Mouse (Mus musculus) CD4-positive, CD25-positive, alpha-beta regulatory T cell (primary cell): ENCODE measurements around the gene Zbtb22. TPM values are rescaled to one million over a fixed set of nuclear protein-coding genes. Genes with fewer than 3 reads are reported as not detected.

Experiments used
- polyA plus RNA-seq: library from polyadenylated mRNA; unstranded; fragments of 100-300 nt; shearing (Covaris generic); gene quantifications from one replicate; pipeline ENCODE4 v1.2.1, GENCODE M21; 2017

Gene Zbtb22
- polyA plus RNA-seq: 22.0 TPM

DNA sequence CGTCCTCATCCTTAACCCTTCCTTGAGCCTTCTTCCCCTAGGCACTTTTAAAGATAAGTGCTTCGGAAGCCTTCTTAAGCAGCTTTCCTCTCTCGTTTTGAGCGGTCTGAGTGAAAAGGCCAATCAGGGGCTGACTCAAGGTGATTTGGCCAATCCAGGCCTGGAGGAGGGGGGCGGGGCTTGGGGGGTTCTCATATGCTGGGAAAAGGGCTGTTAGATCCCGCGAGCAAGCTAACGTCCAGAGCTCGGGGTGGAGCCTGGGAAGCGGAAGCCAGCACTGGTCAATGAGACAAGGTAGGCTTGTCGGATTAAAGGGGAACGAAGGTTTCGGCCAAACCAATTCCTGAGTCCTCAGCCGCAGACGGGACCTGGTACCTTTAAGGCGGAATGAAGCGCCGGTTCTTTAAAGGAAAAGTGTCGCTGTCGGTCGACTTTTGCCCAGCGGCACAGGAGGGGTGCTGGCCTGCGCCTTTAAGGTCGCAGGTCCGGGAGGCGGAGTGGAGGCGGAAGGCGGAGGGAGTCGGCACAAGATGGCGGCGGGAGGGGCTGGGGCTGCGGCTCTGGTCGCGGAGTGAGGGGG, at the start of gene Zbtb22, which contains the start of gene Tapbp:
Gene Zbtb22 (plus strand): TSS at position 234 of the 580 bp plus-strand sequence.
Gene Tapbp (plus strand): TSS at position 229 of the 580 bp plus-strand sequence.

DNA sequence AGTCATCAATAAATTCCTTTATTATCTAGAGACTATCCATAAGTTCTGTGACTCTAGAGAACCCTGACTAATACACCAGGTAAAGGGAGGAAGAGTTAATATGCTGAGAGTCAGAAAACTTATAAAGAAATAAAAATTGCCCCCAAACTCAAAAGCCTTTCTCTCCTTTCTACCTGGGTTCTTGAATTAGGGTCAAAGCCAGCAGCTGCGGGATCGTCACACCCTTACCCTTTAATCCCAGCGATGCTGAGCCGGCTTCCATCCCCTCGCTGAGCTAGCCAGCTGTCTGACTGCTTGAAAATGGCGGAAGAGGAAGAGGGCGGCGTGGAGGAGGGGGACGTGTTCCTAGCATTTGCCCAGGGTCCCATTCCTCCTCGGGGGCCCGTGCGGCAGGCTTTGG, 42.2 kb upstream of the Zbtb22 start, which contains the start of gene Gm7029:
Gene Gm7029 (plus strand): TSS at position 301 of the 400 bp plus-strand sequence.

DNA sequence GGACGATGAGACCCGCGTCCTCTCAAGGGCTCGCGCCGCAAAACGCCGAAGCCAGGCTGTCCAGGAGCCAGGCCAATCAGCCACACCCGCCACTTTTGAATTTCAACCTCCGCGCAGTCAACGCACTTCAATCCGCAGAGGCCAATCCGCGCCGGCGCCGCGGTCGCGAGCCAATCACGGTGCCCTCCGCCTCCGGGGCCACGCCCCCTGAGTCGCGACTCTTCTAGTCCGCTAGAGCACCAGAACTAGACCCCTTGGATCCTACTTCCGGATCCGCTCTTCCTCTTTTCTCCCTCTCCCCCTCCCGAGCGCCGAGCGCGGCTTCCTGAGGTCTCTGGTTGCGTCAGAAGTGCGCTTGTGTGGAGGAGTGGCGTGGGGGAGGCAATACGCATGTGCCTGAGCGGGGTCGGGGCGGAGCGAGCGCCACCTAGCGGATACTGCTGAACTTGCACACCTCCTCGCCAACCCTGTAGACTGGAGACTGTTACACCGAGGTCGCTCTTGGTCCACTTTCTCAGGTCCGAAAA, 25.1 kb upstream of the Zbtb22 start, which contains the start of gene Kifc1:
Gene Kifc1 (minus strand): TSS at position 129 of the 527 bp plus-strand sequence.

DNA sequence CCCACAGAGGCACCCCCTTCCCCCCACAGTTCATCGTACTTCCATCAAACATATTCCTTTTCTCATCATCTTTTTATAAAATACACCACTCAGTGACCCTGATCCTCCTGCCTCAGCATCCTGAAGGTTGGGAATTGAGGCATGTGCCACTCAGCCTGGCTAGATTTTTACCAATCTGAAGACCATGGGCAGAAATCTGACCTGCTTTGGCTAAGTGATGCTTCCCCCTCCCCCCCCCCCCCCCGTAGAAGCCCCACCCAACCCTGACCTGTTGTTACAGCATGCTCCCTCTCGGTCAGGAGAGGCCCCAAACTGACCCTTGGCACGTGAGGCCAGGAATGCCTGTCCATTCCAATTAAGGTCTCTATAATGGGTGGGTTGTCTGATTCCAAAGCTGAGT, 10.9 kb upstream of the Zbtb22 start, which contains the start of gene Platr17:
Gene Platr17 (plus strand): TSS at position 301 of the 400 bp plus-strand sequence.

DNA sequence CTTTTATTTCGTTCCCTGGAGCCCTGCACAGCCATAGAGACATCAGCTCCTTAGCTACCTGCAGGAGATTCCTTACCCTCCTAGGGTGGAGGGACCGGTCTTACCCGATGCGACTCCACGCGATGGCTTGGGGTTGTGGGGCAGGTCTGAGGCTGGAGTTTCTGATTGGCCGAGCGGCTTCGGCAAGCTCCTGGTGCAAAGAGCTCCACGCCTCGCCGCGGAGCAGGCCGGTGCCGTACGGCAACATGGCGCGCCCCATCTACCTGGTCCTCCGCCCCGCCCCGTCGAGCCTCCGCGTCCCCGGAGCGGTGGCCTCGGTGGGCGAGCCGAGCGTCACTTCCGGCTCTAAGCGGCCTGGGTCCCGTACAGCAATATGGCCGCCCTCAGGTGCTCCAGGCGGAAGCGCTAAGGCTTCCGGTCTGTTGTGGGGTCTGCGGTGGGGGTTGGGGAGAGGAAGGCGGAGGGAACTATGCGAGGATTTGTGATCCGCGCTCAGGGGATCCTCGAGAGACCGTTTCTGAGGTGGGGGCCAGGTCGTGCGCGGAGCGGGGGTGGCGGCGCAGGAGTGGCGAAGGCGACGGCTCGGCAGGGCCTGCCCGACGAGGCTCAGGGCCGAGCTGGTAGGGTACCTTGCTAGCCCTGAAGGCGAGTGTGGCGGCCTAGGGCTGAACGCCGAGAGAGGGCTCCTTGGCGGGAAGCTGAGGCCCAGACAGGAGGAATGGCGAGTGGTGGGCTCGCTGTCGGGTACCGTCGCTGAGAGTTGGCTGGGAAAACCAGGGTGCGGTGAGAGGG, 6.4 kb upstream of the Zbtb22 start, which contains the start of gene Daxx:
Gene Daxx (plus strand): TSS at position 338 of the 792 bp plus-strand sequence.

DNA sequence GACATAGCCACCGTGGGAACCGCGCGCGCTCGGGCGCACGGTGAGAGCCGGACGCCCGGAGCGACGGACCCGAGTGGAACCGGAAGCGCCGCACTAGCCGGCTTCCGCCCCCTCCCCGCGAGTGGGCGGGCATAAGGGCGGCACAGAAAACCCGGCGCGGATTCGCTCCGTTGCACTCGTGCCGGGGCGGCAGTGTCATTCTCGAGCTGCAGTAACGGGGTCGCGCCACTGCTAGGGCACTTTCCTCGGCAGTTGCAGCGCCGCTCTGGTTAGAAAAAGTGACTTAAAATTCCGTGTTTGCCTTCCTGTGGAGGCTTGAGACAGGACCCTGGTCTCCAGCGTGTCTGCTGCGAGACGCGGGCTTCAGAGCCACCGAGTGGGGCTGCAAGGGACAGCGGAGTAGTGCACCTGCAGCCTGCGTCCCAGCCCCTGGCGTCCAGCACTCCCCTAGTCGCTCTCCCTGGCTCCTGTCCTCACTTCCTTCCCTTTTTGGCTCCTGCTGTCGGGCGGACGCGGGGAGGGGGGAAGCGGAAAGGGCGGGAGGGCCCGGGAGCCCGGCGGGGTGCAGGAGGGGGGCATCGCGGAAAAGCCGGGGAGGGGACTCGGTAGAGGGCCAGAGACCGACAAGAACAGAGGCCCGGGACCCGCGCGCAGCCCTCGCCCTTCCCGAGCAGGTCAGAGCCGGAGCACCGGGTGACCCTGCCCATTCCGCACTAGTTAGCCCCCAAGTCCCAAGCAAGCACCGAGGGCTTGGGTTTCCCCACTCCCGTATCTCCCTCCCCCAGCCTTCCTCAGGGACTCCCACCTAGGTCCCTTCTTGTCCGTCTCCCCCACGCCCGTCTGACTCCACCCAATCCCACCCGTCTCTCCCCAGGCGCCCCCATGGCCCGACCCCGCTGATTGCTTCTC, 13.9 kb downstream of the Zbtb22 start, which contains the start of gene Rgl2:
Gene Rgl2 (plus strand): TSS at position 173 of the 909 bp plus-strand sequence.

DNA sequence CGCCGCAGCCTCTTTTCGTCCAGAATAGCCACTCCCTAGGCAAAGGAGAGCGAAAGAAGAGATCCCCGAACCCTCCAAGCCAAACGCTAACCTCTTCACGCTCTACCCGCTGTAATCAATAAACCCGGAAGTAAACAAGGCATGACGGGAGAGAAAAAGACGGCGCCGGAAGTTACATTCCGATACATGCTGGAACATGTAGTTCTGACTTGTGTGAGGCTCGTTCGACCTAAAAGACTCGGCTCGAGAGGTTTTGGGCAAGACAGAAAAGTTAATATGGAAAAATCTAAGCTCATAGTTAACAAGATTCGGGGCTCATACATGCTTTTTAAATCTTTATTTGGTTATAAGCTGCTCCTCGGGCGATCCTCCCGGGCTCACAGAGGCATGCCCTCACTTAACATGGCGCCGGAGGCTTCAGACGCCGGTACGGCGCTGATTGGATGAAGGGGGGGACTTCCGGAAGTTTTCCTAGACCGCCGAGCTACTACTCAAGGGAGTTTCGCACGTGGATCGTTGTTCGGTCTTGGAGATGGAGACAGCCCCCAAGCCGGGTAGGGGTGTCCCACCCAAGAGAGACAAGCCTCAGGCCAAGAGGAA, 24.6 kb downstream of the Zbtb22 start, which contains the start of the genes Pfdn6 and Wdr46:
Gene Pfdn6 (minus strand): TSS at position 138 of the 600 bp plus-strand sequence.
Gene Wdr46 (plus strand): TSS at position 455 of the 600 bp plus-strand sequence.

DNA sequence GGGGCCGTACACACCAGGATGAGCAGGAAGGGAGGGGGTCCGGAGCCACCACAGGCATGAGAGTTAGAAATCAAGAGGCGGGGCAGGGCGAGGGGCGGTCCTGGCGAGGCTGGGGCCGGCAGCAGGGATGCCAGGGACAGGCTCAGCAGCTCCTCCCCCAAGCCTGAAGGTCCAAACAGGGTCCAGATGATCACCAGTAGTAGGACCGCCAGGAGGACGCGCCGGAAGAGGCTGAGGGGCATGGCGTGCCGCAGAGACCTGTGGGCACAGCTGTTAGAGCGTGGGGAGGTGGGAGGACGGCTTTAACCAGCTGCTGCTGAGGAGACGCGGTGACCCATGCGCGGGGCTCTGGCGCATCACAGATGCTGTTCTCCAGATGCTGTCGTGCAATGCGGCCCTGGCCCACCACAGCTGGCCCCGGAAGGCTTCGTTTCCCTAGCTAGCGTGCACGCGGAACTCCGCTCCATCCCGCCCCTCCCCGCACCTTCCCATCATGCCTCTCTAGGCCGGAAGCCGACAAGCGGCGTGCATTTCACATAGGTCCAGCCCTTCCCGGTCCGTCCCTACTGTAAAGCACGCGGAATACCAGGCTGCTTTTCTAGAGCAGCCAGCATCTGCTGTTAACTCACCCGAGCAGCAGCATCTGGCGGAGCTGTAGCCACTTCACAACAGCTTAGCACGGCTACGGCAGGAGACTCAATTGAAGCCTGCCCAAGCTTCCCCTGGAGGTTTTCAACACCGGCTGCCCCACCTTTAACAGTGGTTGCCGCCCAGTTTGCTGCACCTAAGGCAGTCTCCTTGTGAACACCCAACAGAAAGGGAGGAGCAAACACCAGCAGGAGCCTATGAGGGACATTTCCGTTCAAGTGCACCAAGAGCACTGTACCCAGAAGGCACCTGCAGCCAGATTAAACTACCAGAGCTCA, 35.6 kb downstream of the Zbtb22 start, which contains the start of gene B3galt4:
Gene B3galt4 (minus strand): TSS at position 468 of the 926 bp plus-strand sequence.

DNA sequence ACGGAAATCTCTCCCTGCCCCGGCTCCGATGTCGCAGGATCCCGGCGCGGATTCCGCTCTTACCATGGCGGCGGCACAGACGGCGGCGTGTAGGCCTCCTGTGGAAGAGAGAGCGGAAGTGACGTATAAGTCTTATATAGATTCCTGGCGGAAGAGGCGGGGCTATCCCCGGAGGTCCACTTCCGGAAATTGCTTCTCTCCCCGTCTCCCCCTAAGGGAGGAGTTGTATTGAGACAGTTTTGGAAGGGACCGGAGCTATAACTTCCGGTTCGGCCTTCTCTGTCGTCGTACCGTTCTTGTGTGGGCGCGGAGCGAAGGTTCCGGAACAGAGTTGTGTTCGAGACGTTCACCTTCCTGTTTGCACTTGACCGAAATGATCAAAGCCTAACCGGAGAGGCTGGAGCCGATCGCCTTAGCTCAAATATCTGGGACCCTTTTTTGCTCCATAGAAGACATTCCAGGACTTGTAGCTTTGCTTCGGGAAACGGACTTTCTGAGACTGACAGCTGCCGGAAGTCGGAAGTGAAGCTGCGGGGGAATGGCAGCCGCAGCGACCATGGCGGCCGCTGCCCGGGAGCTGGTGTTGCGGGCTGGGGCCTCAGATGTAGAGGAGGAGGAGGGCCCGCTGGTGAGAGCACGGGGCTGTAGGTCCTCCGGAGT, 40.0 kb downstream of the Zbtb22 start, which contains the start of the genes Vps52 and Rps18:
Gene Vps52 (plus strand): TSS at position 258 of the 660 bp plus-strand sequence.
Gene Rps18 (minus strand): TSS at position 447 of the 660 bp plus-strand sequence.

Other genes with a start within 250 kb of the Zbtb22 start
- 381 TPM for gene Hnrnpm, start 229.0 kb upstream of the Zbtb22 start, polyA plus RNA-seq
- gene March2, start 197.2 kb upstream of the Zbtb22 start, polyA plus RNA-seq: 122 TPM
- gene Rab11b, start 155.4 kb upstream of the Zbtb22 start, polyA plus RNA-seq: 284 TPM
- gene Angptl4, start 134.1 kb upstream of the Zbtb22 start, polyA plus RNA-seq: 4.3 TPM
- gene Kank3, start 105.4 kb upstream of the Zbtb22 start, polyA plus RNA-seq: 8.6 TPM
- gene Rps28, start 91.3 kb upstream of the Zbtb22 start, polyA plus RNA-seq: 904 TPM
- gene Ndufa7, start 91.3 kb upstream of the Zbtb22 start, polyA plus RNA-seq: 318 TPM
- 19.6 TPM for gene Cd320, start 72.8 kb upstream of the Zbtb22 start, polyA plus RNA-seq
- gene Gm7029, start 42.1 kb upstream of the Zbtb22 start, polyA plus RNA-seq: not detected
- gene Kifc1, start 25.2 kb upstream of the Zbtb22 start, polyA plus RNA-seq: 9.8 TPM
- 4.2 TPM for gene Platr17, start 10.8 kb upstream of the Zbtb22 start, polyA plus RNA-seq
- 123 TPM for gene Daxx, start 6.5 kb upstream of the Zbtb22 start, polyA plus RNA-seq
- 644 TPM for gene Tapbp, start within 50 bp of the Zbtb22 start, polyA plus RNA-seq
- gene Rgl2, start 13.6 kb downstream of the Zbtb22 start, polyA plus RNA-seq: 184 TPM
- gene Pfdn6, start 24.4 kb downstream of the Zbtb22 start, polyA plus RNA-seq: 142 TPM
- gene Wdr46, start 24.8 kb downstream of the Zbtb22 start, polyA plus RNA-seq: 72.1 TPM
- 34.4 TPM for gene B3galt4, start 35.6 kb downstream of the Zbtb22 start, polyA plus RNA-seq
- gene Vps52, start 39.9 kb downstream of the Zbtb22 start, polyA plus RNA-seq: 76.7 TPM
- gene Rps18, start 40.1 kb downstream of the Zbtb22 start, polyA plus RNA-seq: 2,208 TPM
- gene H2-K1, start 84.4 kb downstream of the Zbtb22 start, polyA plus RNA-seq: 11,991 TPM
- 35.8 TPM for gene Ring1, start 108.8 kb downstream of the Zbtb22 start, polyA plus RNA-seq
- 310 TPM for gene H2-Ke6, start 112.2 kb downstream of the Zbtb22 start, polyA plus RNA-seq
- gene Slc39a7, start 115.8 kb downstream of the Zbtb22 start, polyA plus RNA-seq: 128 TPM
- 72.5 TPM for gene Rxrb, start 115.9 kb downstream of the Zbtb22 start, polyA plus RNA-seq
- 3.9 TPM for gene Col11a2, start 123.5 kb downstream of the Zbtb22 start, polyA plus RNA-seq
- gene H2-Oa, start 176.4 kb downstream of the Zbtb22 start, polyA plus RNA-seq: 27.0 TPM
- 96.3 TPM for gene H2-DMa, start 203.6 kb downstream of the Zbtb22 start, polyA plus RNA-seq
- gene Brd2, start 206.7 kb downstream of the Zbtb22 start, polyA plus RNA-seq: 212 TPM
- gene H2-DMb2, start 227.4 kb downstream of the Zbtb22 start, polyA plus RNA-seq: 4.9 TPM
- 2.7 TPM for gene H2-DMb1, start 237.2 kb downstream of the Zbtb22 start, polyA plus RNA-seq